Mouse (Mus musculus) c-Kit-negative CD71-positive TER-119-positive erythroid progenitor cells, embryonic 14.5 days (primary cell): Measurements from ENCODE around the gene Lipe.

ENCODE experiments used
- DNase-seq: peaks from one replicate; pipeline ENCODE4 v3.0.0-alpha.2; 2013; ENCODE audit warnings: low read depth, low spot score

Lipe gene

DNA sequence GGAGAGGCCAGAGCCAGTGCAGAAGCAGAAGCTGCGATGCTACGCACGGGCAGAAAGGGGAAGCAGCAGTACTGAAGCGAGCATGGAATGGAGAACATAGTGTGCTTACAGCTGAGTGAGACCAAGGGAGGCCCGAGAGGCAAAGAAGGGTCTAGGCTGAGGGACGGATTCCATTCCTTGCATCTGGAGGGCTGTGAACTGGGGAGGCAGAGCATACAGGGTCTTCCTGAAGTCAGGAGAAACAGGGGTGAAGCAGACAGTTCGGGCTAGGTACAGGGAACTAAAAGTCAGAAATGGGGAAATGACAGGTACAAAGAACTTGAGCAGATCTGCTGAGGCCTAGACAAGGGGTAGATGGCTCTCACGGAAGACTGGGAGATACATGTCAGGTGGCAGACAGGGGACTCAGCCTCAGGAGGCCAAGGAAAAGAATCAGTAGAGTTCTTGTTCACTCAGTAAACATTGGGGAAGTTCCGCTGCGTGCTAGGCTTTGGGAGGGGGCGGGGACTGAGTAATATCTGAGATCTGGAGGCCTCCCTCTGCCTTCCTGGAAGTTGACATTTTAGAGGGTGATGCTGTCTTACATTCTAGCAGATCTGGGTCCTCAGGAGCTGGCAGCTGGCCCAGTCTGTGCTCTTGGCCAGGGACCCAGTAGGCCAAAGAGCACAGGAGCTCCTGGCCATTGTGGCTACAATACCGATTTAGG is 12.5 kb downstream of the Lipe start:
- DNase-seq: no peak

- DNase-seq: no peak
Observed at GRCm38 (mm10) chr7:25385259-25385658, 13.3 kb downstream of the Lipe start.

DNA sequence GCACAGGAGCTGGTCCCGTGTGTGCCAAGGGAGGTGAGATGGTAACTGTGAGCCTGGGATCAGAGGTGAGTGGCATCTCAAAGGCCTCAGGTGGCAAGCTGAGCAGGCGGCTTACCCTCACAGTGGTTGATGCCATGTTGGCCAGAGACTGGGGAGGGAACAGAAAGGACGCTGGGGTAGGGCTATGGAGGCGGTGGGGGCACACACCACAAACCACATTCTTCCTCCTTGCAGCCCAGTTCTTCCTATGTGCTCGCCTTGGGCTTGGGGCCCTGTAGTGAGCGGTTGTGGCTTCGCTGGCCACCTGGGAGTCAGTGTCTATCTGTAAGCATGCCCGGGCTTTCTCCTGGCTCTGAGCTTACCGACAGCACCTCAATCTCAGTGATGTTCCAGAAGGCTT is 13.7 kb downstream of the Lipe start:
- DNase-seq: no peak

DNA sequence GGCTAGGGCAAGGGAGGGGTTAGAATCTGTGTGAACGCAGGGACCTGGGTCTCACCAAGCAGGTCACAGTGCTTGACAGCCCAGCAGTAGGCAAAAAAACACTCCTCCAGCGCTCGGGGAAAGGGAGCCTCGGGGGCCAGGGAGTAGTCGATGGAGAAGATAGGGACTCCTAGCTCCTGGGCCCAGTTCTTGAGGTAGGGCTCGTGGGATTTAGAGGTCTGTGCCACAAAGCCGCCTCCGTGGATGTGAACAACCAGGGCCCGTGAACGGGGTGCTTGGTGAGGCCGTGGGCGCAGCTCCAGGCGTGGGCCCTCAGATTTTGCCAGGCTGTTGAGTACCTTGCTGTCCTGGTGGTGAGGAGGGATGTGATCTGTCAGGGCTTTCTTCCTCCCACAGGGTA is 14.2 kb downstream of the Lipe start:
- DNase-seq: no peak

- DNase-seq: no peak
Observed at GRCm38 (mm10) chr7:25383891-25384290, 14.6 kb downstream of the Lipe start.

GRCm38 (mm10) chr7:25383385-25383784 is 15.1 kb downstream of the Lipe start:
- no peak for DNase-seq

- DNase-seq: no peak
Observed at GRCm38 (mm10) chr7:25382541-25382940, 16.0 kb downstream of the Lipe start.

DNA sequence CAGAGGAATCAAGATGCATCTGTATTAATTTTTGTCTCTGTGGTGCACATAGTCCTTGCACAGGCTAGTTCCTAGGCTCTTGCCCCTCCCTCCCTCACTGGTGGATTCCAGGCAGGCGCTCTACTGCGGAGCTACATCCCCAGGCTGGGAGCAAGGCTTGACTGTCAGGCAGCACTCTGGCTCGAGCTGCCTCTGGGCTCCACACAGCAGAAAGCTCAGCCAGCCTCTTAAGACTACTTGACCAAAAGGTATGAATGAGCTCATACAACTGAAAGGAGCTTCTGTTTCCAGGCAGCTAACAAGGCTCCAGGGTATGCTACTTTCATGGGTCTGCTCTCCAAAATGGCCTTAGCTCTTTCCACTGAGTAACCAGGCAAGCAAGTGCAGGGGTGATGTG is 17.2 kb downstream of the Lipe start:
- DNase-seq: no peak

GRCm38 (mm10) chr7:25380392-25381283 is 17.9 kb downstream of the Lipe start:
- no peak for DNase-seq

GRCm38 (mm10) chr7:25379551-25380351 is 18.8 kb downstream of the Lipe start:
- no peak for DNase-seq

- no peak for DNase-seq
Observed at GRCm38 (mm10) chr7:25378181-25379100, 20.1 kb downstream of the Lipe start.

DNA sequence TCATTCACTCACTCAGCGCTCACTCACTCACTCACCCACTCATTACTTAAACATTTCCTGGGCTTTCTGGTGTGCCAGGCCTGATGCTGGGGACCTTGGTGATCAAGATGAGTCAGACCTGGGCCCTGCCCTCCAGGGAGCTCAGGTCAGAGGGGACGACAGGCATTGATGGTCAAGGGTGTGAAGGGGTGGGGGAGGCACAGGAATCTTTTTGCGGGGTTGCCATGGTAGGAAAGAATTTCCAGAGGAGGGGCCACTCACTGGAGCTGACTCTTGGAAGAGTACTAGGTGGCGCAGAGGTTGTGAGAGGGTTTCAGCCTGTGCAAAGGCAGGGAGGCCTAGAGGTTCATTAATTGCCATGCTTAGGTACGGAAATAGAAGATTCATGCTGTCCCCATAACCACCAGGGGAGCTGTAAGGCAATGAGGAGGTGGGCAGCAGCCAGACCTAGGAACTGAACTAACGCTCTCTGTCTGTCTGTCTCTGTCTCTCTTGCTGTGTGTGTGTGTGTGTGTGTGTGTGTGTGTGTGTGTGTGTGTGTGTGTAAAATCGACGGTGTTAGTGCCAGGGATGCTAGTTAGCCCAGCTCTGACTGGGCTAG is 21.3 kb downstream of the Lipe start:
- DNase-seq: no peak

DNA sequence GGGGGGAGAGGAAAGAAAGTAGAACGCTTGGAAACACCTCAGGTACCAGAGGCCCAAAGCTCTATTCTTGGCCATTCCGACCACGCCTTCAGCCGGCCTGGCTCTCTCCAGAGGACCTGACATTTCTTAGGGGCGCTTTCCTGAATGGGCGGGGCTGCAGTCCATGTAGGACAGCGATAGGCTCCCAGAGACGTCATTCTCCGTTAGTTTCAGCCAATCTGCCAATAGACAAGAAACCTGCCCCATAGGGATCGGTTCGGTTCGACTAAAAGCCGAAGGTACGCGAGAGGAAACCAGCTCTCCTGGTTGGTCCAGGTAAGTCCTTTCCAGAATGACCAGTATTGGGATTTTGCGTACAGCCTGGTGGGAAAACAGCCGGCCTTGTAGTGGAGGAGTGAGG is 22.0 kb downstream of the Lipe start:
- peak; percentile 28 for DNase-seq

DNA sequence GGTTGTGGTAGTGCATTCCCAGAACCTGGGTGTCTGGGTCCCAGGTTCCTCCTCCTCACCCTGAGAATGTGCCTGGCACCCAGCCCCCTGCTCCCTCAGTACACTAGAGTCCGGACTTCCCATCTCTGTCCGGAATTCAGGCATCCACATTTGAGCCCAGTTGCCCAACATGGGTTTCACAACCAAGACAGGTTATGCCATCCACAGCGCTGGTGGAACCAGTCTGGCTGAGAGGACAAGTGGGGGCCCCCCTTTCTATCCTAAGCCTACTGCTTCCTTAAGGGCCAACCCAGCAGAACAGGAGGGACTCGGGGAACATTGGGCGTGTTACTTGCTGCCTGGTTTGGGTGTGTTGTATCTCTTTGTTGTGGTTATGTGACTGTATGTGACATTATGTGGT is 26.1 kb downstream of the Lipe start:
- DNase-seq: no peak

DNA sequence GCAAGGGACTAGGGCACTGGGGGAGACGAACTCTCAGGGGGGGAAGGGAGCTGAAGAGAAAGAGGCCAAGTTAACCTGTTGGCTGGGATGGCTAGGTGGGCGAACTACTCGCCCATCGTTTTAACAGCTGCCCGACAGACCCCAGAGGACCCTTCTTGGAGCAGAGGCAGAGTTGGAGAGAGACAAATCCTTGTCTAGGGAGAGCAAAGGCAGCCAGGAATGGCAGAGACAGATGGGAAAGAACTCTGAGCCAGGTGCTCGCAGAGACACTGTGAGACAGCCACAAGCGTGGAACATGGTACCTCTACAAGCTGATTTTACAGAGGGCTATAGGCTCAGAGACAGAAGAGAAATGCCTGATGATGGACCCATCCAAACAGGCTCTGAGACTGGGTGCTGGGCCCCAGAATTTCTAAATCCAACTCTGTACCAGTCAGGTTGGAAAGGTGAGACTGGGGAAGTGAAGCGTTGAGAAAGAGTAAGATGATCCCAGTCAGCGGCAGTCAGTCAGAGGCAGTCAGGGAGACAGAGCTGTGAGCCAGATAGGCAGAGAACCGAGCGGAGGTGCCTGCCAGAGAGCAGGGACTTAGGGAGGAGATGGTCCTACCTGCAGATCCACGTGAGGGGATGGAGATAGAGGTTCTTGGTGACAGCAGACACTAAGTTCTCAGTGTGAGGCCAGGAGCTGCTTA is 29.3 kb downstream of the Lipe start, which contains the start of gene Cnfn:
Cnfn (minus strand) TSS at position 667 of the 692 bp plus-strand sequence.
- no peak for DNase-seq

DNA sequence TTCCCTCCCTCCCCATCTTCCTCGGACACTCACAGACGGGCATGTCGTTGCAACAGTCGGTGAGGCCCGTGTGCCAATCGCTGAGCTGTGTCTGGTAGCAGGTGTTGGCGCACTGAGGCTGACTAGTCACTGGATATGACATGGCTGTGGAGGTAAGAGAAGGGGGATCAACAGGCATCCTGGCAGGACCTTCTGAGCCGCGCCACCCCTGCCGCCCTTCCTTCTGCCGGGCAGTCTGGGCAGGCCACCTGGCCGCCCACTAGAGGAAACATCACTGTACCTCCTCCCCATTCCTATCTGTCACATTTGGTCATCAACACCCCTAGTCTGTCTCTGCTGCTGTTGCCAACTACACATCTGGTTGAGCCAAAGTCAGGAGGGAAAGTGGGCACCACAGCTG is 30.2 kb downstream of the Lipe start:
- DNase-seq: no peak

DNA sequence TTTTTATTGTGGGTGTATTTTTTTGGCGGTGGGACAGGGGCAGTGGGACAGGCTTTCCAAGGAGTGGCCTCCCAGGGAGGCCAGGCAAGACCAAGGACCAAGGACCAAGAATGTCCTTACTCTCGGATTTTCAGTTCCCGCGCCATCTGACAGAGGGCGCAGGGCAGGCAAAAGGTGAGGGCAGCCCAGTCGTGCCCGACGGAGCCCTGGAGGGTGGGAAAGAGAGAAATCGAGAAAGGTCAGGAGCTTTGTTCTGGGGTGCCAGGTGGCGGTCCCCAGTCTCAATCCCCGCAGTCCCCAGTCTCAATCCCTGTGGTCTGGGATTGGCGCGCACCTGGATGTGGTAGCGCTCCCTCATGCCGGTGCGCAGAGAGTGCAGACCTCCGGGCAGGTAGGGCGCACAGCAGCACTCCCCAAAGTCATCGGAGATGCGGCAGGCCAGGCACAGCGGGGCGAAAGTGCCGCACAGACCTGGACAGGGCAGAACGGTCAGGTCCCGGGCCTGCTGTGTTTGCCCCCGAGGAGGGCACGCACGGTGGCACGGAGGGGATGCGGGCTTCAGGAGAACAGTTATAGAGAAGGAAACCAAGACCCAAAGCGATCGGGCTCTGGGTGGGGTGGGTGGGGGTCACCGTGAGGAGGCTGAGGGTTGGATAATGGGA is 30.7 kb downstream of the Lipe start:
- DNase-seq: no peak

DNA sequence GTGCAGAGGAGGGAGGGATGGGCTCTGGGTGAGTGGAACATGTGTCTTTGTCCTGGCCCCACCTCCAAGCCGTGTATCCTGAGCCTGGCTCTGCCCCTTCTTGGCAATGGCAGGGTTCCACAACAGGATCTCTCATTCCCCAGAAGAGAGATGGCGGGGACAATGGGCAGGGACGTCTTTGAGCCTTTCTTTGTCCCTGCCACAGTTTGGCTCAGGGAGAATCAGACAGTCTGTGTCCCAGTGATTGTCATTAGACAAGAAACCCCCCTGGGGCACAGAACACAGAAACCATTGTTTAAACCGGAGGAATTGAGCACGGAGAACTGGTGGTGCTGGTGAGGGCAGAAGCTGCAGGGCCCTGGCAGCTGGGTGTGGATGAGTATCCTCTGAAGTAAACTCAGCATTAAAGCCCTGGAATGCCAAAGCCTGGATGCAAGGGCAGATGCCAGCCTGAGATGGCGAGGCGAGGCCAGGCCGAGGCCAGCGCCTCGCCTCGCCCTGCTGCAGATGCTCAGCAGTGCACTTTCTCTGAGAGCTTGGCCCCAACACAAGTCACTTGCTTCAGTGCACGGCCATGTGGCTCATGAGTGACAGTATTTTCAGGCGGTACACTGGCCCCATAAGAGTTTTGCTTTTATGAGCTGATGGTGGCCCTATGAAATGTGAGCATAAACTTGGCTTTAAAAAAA is 32.4 kb downstream of the Lipe start:
- no peak for DNase-seq

DNA sequence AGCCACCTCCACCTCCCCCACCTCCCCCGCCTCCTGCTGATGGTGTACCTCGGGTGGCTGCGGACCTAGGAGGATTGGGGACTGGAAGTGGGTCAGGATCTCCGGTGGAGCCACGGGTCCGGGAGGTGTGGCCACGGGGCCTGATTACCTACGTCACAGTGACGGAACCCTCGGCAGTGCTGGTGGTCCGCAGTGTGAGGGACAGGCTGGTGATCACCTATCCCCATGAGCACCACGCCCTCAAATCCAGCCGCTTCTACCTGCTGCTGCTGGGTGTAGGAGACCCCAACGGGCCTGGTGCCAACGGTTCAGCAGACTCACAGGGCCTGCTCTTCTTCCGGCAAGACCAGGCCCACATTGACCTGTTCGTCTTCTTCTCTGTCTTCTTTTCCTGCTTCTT is 34.9 kb downstream of the Lipe start:
- DNase-seq: no peak
